Mouse (Mus musculus) liver, embryonic 14 days (tissue): ENCODE results near the gene Tymp. TPM values are rescaled to one million over a fixed set of nuclear protein-coding genes. Genes with fewer than 3 reads are reported as not detected.

Experiments used
- polyA plus RNA-seq: library from polyadenylated mRNA; depleted of rRNA; stranded (reverse); fragments of >200 nt; gene quantifications from 2 replicates; pipeline ENCODE4 v1.2.3, GENCODE M21; 2012; rRNA removed

Gene Tymp
- 0.68 and 0.70 TPM in 2 replicates for polyA plus RNA-seq

GRCm38 (mm10) chr15:89376957-89377356 is at the start of gene Tymp:
Gene Tymp, minus strand, starts transcription at chr15:89377039.

GRCm38 (mm10) chr15:89425711-89426121 is 48.9 kb upstream of the Tymp start, which contains the start of gene Cpt1b:
Gene Cpt1b, minus strand, starts transcription at chr15:89425863.

GRCm38 (mm10) chr15:89410118-89410517 is 33.3 kb upstream of the Tymp start, which contains the start of gene Syce3:
Gene Syce3, minus strand, starts transcription at chr15:89410503.

GRCm38 (mm10) chr15:89384617-89385016 is 7.8 kb upstream of the Tymp start, which contains the start of gene Klhdc7b:
Gene Klhdc7b, plus strand, starts transcription at chr15:89384917.

GRCm38 (mm10) chr15:89378831-89379401 is 2.1 kb upstream of the Tymp start, which contains the start of gene Odf3b:
Gene Odf3b, minus strand, starts transcription at chr15:89379282.

GRCm38 (mm10) chr15:89373762-89374248 is 3.0 kb downstream of the Tymp start, which contains the start of gene Sco2:
Gene Sco2, minus strand, starts transcription at chr15:89373846.

GRCm38 (mm10) chr15:89355241-89356187 is 21.3 kb downstream of the Tymp start, which contains the start of the genes Lmf2 and Ncaph2:
Gene Lmf2, minus strand, starts transcription at chr15:89355659.
Gene Ncaph2, plus strand, starts transcription at chr15:89355719.

GRCm38 (mm10) chr15:89334271-89334670 is 42.6 kb downstream of the Tymp start, which contains the start of gene Miox:
Gene Miox, plus strand, starts transcription at chr15:89334398.

GRCm38 (mm10) chr15:89322670-89323522 is 53.9 kb downstream of the Tymp start, which contains the start of gene Adm2:
Gene Adm2, plus strand, starts transcription at chr15:89322720.

Other genes starting within 250 kb of the Tymp start
- 8.0 and 8.1 TPM in 2 replicates for gene Hdac10, start 248.3 kb downstream of the Tymp start, polyA plus RNA-seq
- gene Mapk12, start 236.3 kb downstream of the Tymp start, polyA plus RNA-seq: 2.0 and 2.1 TPM in 2 replicates
- gene Mapk11, start 227.4 kb downstream of the Tymp start, polyA plus RNA-seq: 0.76 and 0.80 TPM in 2 replicates
- 23.7 and 25.5 TPM in 2 replicates for gene Plxnb2, start 196.3 kb downstream of the Tymp start, polyA plus RNA-seq
- gene Dennd6b, start 180.5 kb downstream of the Tymp start, polyA plus RNA-seq: 3.8 and 4.2 TPM in 2 replicates
- gene Ppp6r2, start 165.5 kb downstream of the Tymp start, polyA plus RNA-seq: 14.0 and 15.3 TPM in 2 replicates
- 27.9 and 28.3 TPM in 2 replicates for gene Sbf1, start 61.7 kb downstream of the Tymp start, polyA plus RNA-seq
- 1.8 and 2.0 TPM in 2 replicates for gene Adm2, start 54.3 kb downstream of the Tymp start, polyA plus RNA-seq
- 7.3 and 11.5 TPM in 2 replicates for gene Miox, start 42.6 kb downstream of the Tymp start, polyA plus RNA-seq
- 11.6 and 12.4 TPM in 2 replicates for gene Lmf2, start 21.4 kb downstream of the Tymp start, polyA plus RNA-seq
- gene Ncaph2, start 21.3 kb downstream of the Tymp start, polyA plus RNA-seq: 65.4 and 75.6 TPM in 2 replicates
- gene Sco2, start 3.2 kb downstream of the Tymp start, polyA plus RNA-seq: 9.4 and 11.0 TPM in 2 replicates
- gene Odf3b, start 2.2 kb upstream of the Tymp start, polyA plus RNA-seq: 0.75 and 0.85 TPM in 2 replicates
- gene Klhdc7b, start 7.9 kb upstream of the Tymp start, polyA plus RNA-seq: not detected in 2 replicates
- not detected in 2 replicates for gene Syce3, start 33.5 kb upstream of the Tymp start, polyA plus RNA-seq
- gene Cpt1b, start 48.8 kb upstream of the Tymp start, polyA plus RNA-seq: 1.6 and 2.0 TPM in 2 replicates
- gene C730034F03Rik, start 52.5 kb upstream of the Tymp start, polyA plus RNA-seq: 0.89 and 0.97 TPM in 2 replicates
- 0.23 and 0.29 TPM in 2 replicates for gene Gm44502, start 52.7 kb upstream of the Tymp start, polyA plus RNA-seq
- 17.1 and 19.3 TPM in 2 replicates for gene Chkb, start 52.9 kb upstream of the Tymp start, polyA plus RNA-seq
- 0.01 and 0.03 TPM in 2 replicates for gene Mapk8ip2, start 76.9 kb upstream of the Tymp start, polyA plus RNA-seq
- gene Arsa, start 100.4 kb upstream of the Tymp start, polyA plus RNA-seq: 3.1 and 3.4 TPM in 2 replicates
- gene Shank3, start 122.6 kb upstream of the Tymp start, polyA plus RNA-seq: 1.8 and 2.0 TPM in 2 replicates
- 0.05 and 0.09 TPM in 2 replicates for gene Acr, start 191.3 kb upstream of the Tymp start, polyA plus RNA-seq
- gene Rabl2, start 214.9 kb upstream of the Tymp start, polyA plus RNA-seq: 5.7 and 6.2 TPM in 2 replicates